Mouse (Mus musculus) cortical plate, adult 2 months (tissue): Measurements from ENCODE around the gene Sipa1l2.

Source experiments
- CTCF ChIP-seq: fragments of 200-500 bp; IDR thresholded peaks from 2 replicates; pipeline ENCODE4 v1.5.1; 2011; ENCODE audit warnings: mild to moderate bottlenecking, control low read depth, low read length; ENCODE audit not compliant: insufficient read depth; ENCODE audit errors: extremely low read depth
- POLR2A ChIP-seq: fragments of 200-500 bp; IDR thresholded peaks from 2 replicates; pipeline ENCODE4 v1.6.1; 2011; ENCODE audit warnings: mild to moderate bottlenecking, low read length, control low read depth; ENCODE audit not compliant: insufficient read depth; ENCODE audit errors: extremely low read depth

DNA sequence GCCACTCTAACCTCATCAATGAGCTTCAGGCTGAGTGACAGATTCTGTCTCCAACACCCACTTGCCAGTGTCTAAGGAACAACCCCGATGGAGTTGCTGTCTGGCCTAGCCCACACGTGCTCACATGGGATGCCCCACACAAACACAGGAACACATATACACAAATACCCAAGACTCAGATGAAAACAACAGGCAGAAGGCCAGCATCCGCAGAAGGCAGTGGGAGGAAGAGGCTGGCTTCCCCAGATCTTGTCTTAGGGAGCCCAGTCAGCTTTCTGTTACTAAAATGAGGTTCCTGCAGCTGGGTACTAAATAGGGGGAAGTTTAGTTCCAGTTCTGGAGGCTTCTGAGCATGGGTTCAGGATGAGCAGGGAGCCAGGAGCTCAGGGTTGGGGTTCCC lies 66.8 kb downstream of the Sipa1l2 start:
- no peak for TF ChIP-seq CTCF
- TF ChIP-seq POLR2A = no peak
